In the genomic region with DNA sequence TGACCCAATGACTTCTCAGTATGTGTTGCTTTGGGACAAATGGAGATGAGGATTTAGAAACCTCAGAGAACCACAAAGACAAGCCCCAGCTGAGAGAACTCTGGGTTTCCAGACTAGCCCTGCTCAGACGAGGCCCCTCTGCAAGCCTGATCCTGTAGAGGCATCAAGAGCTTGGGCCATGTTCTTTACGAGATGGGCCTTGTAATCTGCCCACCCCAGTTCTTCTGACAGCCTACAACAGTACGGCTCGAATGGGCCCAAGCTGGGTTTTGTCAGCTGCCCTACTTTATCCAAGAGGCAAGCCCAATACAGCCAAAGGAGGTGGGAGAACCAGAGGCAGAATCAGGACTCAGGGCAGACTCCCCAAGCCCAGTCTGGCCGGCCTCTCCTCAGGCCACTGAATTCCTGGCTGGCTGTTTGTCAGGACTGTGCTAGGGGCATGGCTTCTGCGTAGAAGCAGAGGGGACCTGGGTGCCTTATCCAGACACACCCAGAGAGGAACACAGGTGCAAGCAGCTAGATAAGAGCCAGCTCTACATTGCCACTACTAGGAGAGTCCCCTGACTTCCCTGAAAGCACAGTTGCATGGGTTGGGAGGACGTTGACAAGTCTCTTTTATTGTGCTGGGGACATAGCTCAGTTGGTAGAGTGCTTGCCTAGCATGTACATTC, we compare ENCODE assay signal across 10 mouse cellular contexts. TPM values are rescaled to one million over a fixed set of nuclear protein-coding genes. Genes with fewer than 3 reads are reported as not detected.
DNase-seq lines count a peak whose midpoint lies in the region; ATAC-seq and TF ChIP-seq lines count a peak whose summit lies in the region.
"Had no signal": no experiment of that assay in that cellular context is flagged by ENCODE, and none has a peak within 500 bp of the region (broad histone marks: within the 10 kb centered on the region; RNA-seq: fewer than 3 reads in every experiment).

No protein-coding gene starts in this region.

- H3K27ac ChIP-seq in hindbrain, embryonic 13.5 days, result no peak overlapping the region
- no peak overlapping the region for H3K27ac ChIP-seq in hindbrain, postnatal 0 days
- 0 out of 2 replicates have a peak overlapping the region, but pooled peaks have one; percentile 12 for H3K27ac ChIP-seq in limb, embryonic 12.5 days
- H3K27ac ChIP-seq: lung, embryonic 15.5 days had no signal

- H3K9me3 ChIP-seq in hindbrain, embryonic 13.5 days, result no peaks in the 10 kb centered on the region
- no peaks in the 10 kb centered on the region for H3K9me3 ChIP-seq in hindbrain, postnatal 0 days (ENCODE audit: low read length)
- H3K9me3 ChIP-seq in limb, embryonic 12.5 days, result no peaks in the 10 kb centered on the region
- H3K9me3 ChIP-seq: lung, embryonic 15.5 days had no signal

- H3K9ac ChIP-seq in hindbrain, embryonic 13.5 days, result 0 out of 2 replicates have a peak overlapping the region, but pooled peaks have one; percentile 35
- H3K9ac ChIP-seq in hindbrain, postnatal 0 days (replicated peaks; ENCODE audit: low read length), result no peak overlapping the region
- H3K9ac ChIP-seq in limb, embryonic 12.5 days (replicated peaks), result no peak overlapping the region
- H3K9ac ChIP-seq: lung, embryonic 15.5 days had no signal

- H3K27me3 ChIP-seq in hindbrain, embryonic 13.5 days, result no peaks in the 10 kb centered on the region
- no peaks in the 10 kb centered on the region for H3K27me3 ChIP-seq in hindbrain, postnatal 0 days (ENCODE audit: insufficient read depth, low read length)
- H3K27me3 ChIP-seq in limb, embryonic 12.5 days, result no peaks in the 10 kb centered on the region
- H3K27me3 ChIP-seq: lung, embryonic 15.5 days had no signal

- no peak for TF ChIP-seq CTCF in hindbrain, postnatal 0 days (IDR thresholded peaks at IDR 0.05; ENCODE audit: low read depth)

- no peak for DNase-seq in hindbrain, postnatal 0 days (ENCODE audit: low spot score)
- peak; percentile 96 for DNase-seq in c-Kit-positive CD71-positive TER-119-positive erythroid progenitor cells, embryonic 14.5 days (ENCODE audit: low spot score)
- peak; percentile 82 to 86 for DNase-seq in spleen, postnatal 4 days (ENCODE audit: low spot score in 2 of 2)
- DNase-seq in frontal cortex, postnatal 10 days (ENCODE audit: low spot score in 2 of 2), result no peak
- DNase-seq: layer of hippocampus, postnatal 36 days; midbrain, embryonic 14.5 days had no signal

- H3K4me2 ChIP-seq in hindbrain, embryonic 13.5 days, result no peak overlapping the region
- no peak overlapping the region for H3K4me2 ChIP-seq in hindbrain, postnatal 0 days (ENCODE audit: low read depth, low read length)
- H3K4me2 ChIP-seq in limb, embryonic 12.5 days, result no peak overlapping the region
- H3K4me2 ChIP-seq: lung, embryonic 15.5 days had no signal

- peaks cover 40% of the 10 kb centered on the region for H3K36me3 ChIP-seq in hindbrain, embryonic 13.5 days
- peaks cover 20% of the 10 kb centered on the region for H3K36me3 ChIP-seq in hindbrain, postnatal 0 days (ENCODE audit: insufficient read depth, low read length)
- H3K36me3 ChIP-seq in limb, embryonic 12.5 days, result peaks cover 48% of the 10 kb centered on the region

- WGBS in hindbrain, embryonic 13.5 days, result 87% methylated on average over 7 of the region's 7 CpGs
- 82% methylated on average over 7 of the region's 7 CpGs for WGBS in hindbrain, postnatal 0 days
- WGBS in limb, embryonic 12.5 days, result 83% methylated on average over 7 of the region's 7 CpGs

- H3K4me3 ChIP-seq in hindbrain, embryonic 13.5 days, result no peak overlapping the region
- no peak overlapping the region for H3K4me3 ChIP-seq in hindbrain, postnatal 0 days (ENCODE audit: low read length)
- H3K4me3 ChIP-seq in limb, embryonic 12.5 days (replicated peaks), result no peak overlapping the region
- H3K4me3 ChIP-seq: lung, embryonic 15.5 days had no signal

- ATAC-seq in hindbrain, embryonic 13.5 days (ENCODE audit: low FRiP score), result no peak
- ATAC-seq in hindbrain, postnatal 0 days, result no peak
- no peak for ATAC-seq in limb, embryonic 12.5 days (ENCODE audit: insufficient number of reproducible peaks, insufficient read depth, low FRiP score, low TSS enrichment, low read depth)
- no peak for ATAC-seq in inflammation-experienced regulatory T-cells, adult 6 months

- H3K4me1 ChIP-seq in hindbrain, embryonic 13.5 days (replicated peaks), result peaks cover 24% of the 10 kb centered on the region
- H3K4me1 ChIP-seq in hindbrain, postnatal 0 days (ENCODE audit: insufficient read depth, low read length), result peaks cover 6% of the 10 kb centered on the region; the same call in 1 of the 2 replicates
- H3K4me1 ChIP-seq in limb, embryonic 12.5 days (replicated peaks), result peaks cover 14% of the 10 kb centered on the region

RNA-seq across cellular contexts. Expression of a gene that starts 2.7 kb away (rescaled TPM):
- polyA plus RNA-seq in hindbrain, embryonic 13.5 days (2015; fragmentation: Nextera tagmentation; extraction: Ambion mirVana), result 62.2 and 68.7 TPM in 2 replicates
- 7.1 and 11.2 TPM in 2 replicates for total RNA-seq in hindbrain, postnatal 0 days (2014; rRNA removed)
- 71.0 and 85.4 TPM in 2 replicates for polyA plus RNA-seq in hindbrain, postnatal 0 days (2015; fragmentation: Nextera tagmentation; extraction: Ambion mirVana)
- polyA plus RNA-seq in limb, embryonic 12.5 days (2016; fragmentation: Nextera tagmentation; extraction: Ambion mirVana), result 140 TPM in 2 replicates
- 10 to 100 TPM; 59.4 to 85.5 (median 73.8) TPM for polyA plus RNA-seq in inflammation-experienced regulatory T-cells, adult 6 months (2017; shearing (Covaris generic))

RNA-seq across cellular contexts. Expression of a gene that starts 25.8 kb away (rescaled TPM):
- 27.3 and 27.6 TPM in 2 replicates for polyA plus RNA-seq in hindbrain, embryonic 13.5 days (2015; fragmentation: Nextera tagmentation; extraction: Ambion mirVana)
- 31.7 and 32.8 TPM in 2 replicates for total RNA-seq in hindbrain, postnatal 0 days (2014; rRNA removed)
- 11.3 and 11.6 TPM in 2 replicates for polyA plus RNA-seq in hindbrain, postnatal 0 days (2015; fragmentation: Nextera tagmentation; extraction: Ambion mirVana)
- 65.4 and 68.7 TPM in 2 replicates for polyA plus RNA-seq in limb, embryonic 12.5 days (2016; fragmentation: Nextera tagmentation; extraction: Ambion mirVana)
- polyA plus RNA-seq in inflammation-experienced regulatory T-cells, adult 6 months (2017; shearing (Covaris generic)), result 10 to 100 TPM; 57.7 to 67.7 (median 63.5) TPM

RNA-seq across cellular contexts. Expression of a gene that starts 25.9 kb away (rescaled TPM):
- polyA plus RNA-seq in hindbrain, embryonic 13.5 days (2015; fragmentation: Nextera tagmentation; extraction: Ambion mirVana), result 23.8 and 26.3 TPM in 2 replicates
- total RNA-seq in hindbrain, postnatal 0 days (2014; rRNA removed), result 21.1 and 24.1 TPM in 2 replicates
- 24.2 and 26.7 TPM in 2 replicates for polyA plus RNA-seq in hindbrain, postnatal 0 days (2015; fragmentation: Nextera tagmentation; extraction: Ambion mirVana)
- 43.2 and 47.1 TPM in 2 replicates for polyA plus RNA-seq in limb, embryonic 12.5 days (2016; fragmentation: Nextera tagmentation; extraction: Ambion mirVana)
- polyA plus RNA-seq in inflammation-experienced regulatory T-cells, adult 6 months (2017; shearing (Covaris generic)), result 100 to 1,000 TPM; 129 to 140 (median 134) TPM

Comparison
In these comparisons a context has a peak if more than half of its experiments do, and no peak if none do; other contexts are left out.
1. DNase-seq: peak in c-Kit-positive CD71-positive TER-119-positive erythroid progenitor cells, embryonic 14.5 days (single experiment) and spleen, postnatal 4 days (2 of 2); none in hindbrain, postnatal 0 days (single experiment) and frontal cortex, postnatal 10 days (0 of 2).